Mouse (Mus musculus) embryonic facial prominence, embryonic 10.5 days (tissue): Measurements from ENCODE around the gene Mybbp1a. TPM values are rescaled to one million over a fixed set of nuclear protein-coding genes. Genes with fewer than 3 reads are reported as not detected.

Experiments
- DNase-seq: peaks from one replicate; pipeline ENCODE4 v3.0.0-alpha.2; 2017; ENCODE audit warnings: low spot score
- H3K27ac ChIP-seq: fragments of 300-500 bp; sonication (generic); replicated peaks from 2 replicates; pipeline ENCODE4 v1.5.1; 2016; ENCODE audit warnings: mild to moderate bottlenecking
- H3K27me3 ChIP-seq: fragments of 300-500 bp; sonication (generic); replicated peaks from 2 replicates; pipeline ENCODE4 v1.6.1; 2016; ENCODE audit warnings: low read depth, mild to moderate bottlenecking; ENCODE audit not compliant: poor library complexity, severe bottlenecking
- H3K36me3 ChIP-seq: fragments of 300-500 bp; sonication (generic); replicated peaks from 2 replicates; pipeline ENCODE4 v1.6.1; 2016; ENCODE audit warnings: mild to moderate bottlenecking, moderate library complexity
- H3K4me1 ChIP-seq: fragments of 300-500 bp; sonication (generic); 2 replicates; pipeline ENCODE4 v1.6.1; 2016
- H3K4me3 ChIP-seq: fragments of 300-500 bp; sonication (generic); 2 replicates; pipeline ENCODE4 v1.5.1; 2016; ENCODE audit warnings: mild to moderate bottlenecking, moderate library complexity
- H3K9me3 ChIP-seq: fragments of 300-500 bp; sonication (generic); 2 replicates; pipeline ENCODE4 v1.6.1; 2016; ENCODE audit warnings: mild to moderate bottlenecking
- WGBS: fragments of 180-500 bp; shearing (Covaris S2); methylation state at CpG from one replicate; pipeline ENCODE4 v1.1.7; 2016; 5-methylcytosine and 5-hydroxymethylcytosine counted together
- polyA plus RNA-seq: library from polyadenylated mRNA; unstranded; fragments of >200 nt; fragmentation: Nextera tagmentation; extraction: Ambion mirVana; gene quantifications from 2 replicates; pipeline ENCODE4 v1.2.1, GENCODE M21; 2016

Gene Mybbp1a
- polyA plus RNA-seq, 1 experiment from 2014 or later, result 257 TPM

DNA sequence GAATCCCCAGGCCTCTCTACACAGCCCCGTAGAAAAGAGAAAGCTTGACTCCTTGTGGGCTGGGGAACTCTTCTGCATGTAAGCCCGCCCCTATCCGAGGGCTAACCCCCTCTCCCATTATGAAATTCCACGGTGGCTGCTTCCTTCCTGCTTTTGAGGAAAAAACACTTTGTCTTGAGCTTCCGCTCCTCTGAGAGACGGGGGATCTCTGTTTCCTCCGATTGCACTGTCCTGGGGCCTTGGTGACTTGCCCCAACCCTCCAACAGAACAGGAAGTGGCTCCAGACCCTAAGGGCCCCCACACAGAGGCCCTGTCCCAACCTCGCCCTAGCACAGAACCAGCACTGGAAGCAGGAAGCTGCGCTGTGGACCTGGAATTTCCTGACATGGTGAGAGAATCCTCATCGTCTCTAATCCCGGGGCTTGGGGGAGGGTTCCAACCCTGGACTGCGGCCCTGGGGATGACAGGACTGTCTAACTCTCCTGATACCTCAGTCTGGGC, 16.9 kb downstream of the Mybbp1a start:
- Histone ChIP-seq H3K27ac (peak overlapping the region; percentile 52), H3K36me3 (peaks cover 9% of the 10 kb centered on the region), H3K4me1 (peaks cover 57% of the 10 kb centered on the region), H3K4me3 (no peak overlapping the region), H3K27me3 (no peaks in the 10 kb centered on the region), H3K9me3 (no peaks in the 10 kb centered on the region)
- 53% methylated on average over 12 of the region's 12 CpGs for WGBS
- no peak for DNase-seq

GRCm38 (mm10) chr11:72458502-72458901, 17.3 kb downstream of the Mybbp1a start:
- Histone ChIP-seq H3K4me1 (peaks cover 53% of the 10 kb centered on the region), H3K27me3 (no peaks in the 10 kb centered on the region), H3K27ac (peak overlapping the region; percentile 52), H3K4me3 (no peak overlapping the region), H3K36me3 (peaks cover 5% of the 10 kb centered on the region; the same call in 1 of the 2 replicates), H3K9me3 (no peaks in the 10 kb centered on the region)
- DNase-seq, result no peak
- WGBS, result 79% methylated on average over 3 of the region's 3 CpGs

DNA sequence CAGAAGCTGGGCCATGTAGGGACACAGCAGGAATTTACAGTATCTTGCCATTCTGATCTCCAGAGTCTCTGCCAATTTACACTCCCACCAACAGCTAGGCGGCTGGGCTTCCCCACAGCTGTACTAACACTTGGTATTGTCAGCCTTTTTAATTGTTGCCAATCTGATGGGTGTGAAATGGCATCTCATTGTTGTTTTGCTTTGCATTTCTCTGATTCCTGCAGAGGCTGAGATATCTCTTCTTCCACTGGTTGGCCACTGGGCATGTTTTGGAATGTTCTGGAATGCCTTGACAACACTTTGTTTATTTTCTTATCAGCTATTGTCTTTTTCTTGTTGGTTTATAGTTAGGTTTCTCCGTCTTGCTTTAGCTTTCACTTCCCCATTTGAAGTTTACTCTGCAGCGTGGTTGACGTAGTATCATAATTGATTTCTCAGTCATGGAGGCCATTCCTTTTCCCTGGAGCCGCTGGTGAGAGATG, 20.4 kb downstream of the Mybbp1a start:
- Histone ChIP-seq H3K4me3 (no peak overlapping the region), H3K27me3 (no peaks in the 10 kb centered on the region), H3K36me3 (no peaks in the 10 kb centered on the region), H3K9me3 (no peaks in the 10 kb centered on the region), H3K27ac (no peak overlapping the region), H3K4me1 (peaks cover 56% of the 10 kb centered on the region)
- 51% methylated on average over 5 of the region's 5 CpGs for WGBS
- no peak for DNase-seq

DNA sequence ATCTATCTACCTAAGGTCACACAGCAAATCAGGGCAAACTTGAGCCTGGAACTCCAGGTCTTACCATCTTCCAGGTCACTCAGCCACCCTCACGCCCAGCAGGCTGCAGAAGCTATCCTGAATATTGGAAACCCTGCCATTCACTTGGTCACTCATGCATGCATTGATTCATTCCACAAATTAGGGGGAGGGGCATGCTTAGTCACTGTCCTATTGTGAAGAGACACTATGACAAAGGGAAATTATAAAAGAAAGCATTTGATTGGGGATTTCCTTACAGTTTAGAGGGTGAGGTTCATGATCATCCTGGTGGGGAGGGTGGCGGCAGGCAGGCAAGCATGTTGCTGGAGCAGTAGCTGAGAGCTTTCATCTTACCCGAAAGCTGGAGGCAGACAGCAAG, 23.7 kb downstream of the Mybbp1a start:
- H3K27ac ChIP-seq, result no peak overlapping the region
- H3K36me3 ChIP-seq, result no peaks in the 10 kb centered on the region
- H3K9me3 ChIP-seq, result no peaks in the 10 kb centered on the region
- peaks cover 66% of the 10 kb centered on the region for H3K4me1 ChIP-seq
- DNase-seq, result no peak
- H3K4me3 ChIP-seq, result no peak overlapping the region
- 71% methylated on average over 3 of the region's 3 CpGs for whole genome bisulfite sequencing
- H3K27me3 ChIP-seq, result no peaks in the 10 kb centered on the region

DNA sequence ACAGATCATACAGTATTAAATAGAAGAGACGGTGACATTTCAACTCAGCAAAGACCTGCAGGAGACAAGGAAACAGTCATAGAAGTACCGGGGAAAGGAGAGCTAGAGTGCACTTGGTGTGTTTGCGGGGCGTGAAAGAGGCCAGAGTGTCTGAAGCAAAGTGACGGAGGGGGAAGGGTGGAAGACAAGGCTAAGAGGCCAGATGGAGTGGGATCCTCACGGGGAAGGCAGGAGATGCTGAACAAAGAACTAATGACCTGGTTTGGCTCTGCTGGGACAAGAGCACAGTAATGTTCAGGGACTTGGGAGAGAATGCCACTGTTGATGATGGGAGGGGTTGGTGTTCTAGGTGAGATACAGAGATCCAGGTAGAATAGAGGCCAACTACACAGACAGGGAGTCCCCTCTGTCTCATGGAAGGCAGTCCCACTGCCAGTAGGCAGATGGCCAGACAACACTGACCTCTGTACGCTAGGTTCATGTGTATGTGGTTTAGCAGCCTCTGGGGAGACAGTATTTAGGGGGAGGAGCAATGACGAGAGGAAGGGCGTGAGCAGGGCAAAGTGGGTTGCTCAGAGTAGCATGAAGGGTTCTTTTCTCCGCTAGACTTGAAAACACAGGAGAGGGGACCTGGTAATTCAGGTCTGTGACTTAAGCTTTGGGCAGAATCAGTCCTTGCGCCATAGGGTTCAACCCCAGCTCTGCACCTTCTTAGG, 25.0 kb downstream of the Mybbp1a start:
- Histone ChIP-seq H3K27ac (peak overlapping the region; percentile 67), H3K36me3 (no peaks in the 10 kb centered on the region), H3K27me3 (no peaks in the 10 kb centered on the region), H3K9me3 (no peaks in the 10 kb centered on the region), H3K4me3 (no peak overlapping the region), H3K4me1 (peaks cover 72% of the 10 kb centered on the region)
- 60% methylated on average over 11 of the region's 11 CpGs for WGBS
- DNase-seq, result no peak

GRCm38 (mm10) chr11:72466694-72467507, 25.7 kb downstream of the Mybbp1a start:
- Histone ChIP-seq H3K27ac (peak overlapping the region; percentile 67), H3K27me3 (no peaks in the 10 kb centered on the region), H3K4me3 (no peak overlapping the region), H3K9me3 (no peaks in the 10 kb centered on the region), H3K36me3 (no peaks in the 10 kb centered on the region), H3K4me1 (peaks cover 67% of the 10 kb centered on the region)
- DNase-seq, result peak; percentile 44
- WGBS, result 45% methylated on average over 11 of the region's 11 CpGs

- Histone ChIP-seq H3K4me3 (no peak overlapping the region), H3K9me3 (no peaks in the 10 kb centered on the region), H3K4me1 (peaks cover 70% of the 10 kb centered on the region), H3K36me3 (no peaks in the 10 kb centered on the region), H3K27ac (peak overlapping the region; percentile 70), H3K27me3 (no peaks in the 10 kb centered on the region)
- DNase-seq, result no peak
- 79% methylated on average over 5 of the region's 5 CpGs for WGBS
Measured at GRCm38 (mm10) chr11:72468525-72468924, 27.4 kb downstream of the Mybbp1a start.

DNA sequence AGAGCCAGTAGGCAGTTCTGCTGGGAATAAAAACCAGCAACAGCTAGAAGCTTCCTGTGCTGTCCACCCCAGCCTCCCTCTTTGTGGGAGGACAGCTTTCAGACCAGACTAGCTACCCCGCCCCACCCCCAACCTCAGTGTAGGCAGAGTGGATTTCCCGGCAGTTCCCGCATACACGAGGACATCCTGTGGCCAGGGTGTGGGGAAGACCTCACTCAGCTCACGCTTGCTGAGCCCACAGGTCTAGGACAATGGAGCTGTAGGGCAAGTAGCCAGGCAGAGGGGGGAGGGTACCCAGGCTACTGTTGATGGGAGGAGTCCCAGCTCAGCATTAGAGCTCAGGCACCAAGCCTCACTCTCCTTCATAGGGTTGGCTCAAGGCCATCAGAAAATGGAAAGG, 28.1 kb downstream of the Mybbp1a start:
- H3K4me1 ChIP-seq, result peaks cover 75% of the 10 kb centered on the region
- WGBS, result 32% methylated on average over 5 of the region's 5 CpGs

GRCm38 (mm10) chr11:72470004-72470403, 28.8 kb downstream of the Mybbp1a start:
- Histone ChIP-seq H3K27me3 (no peaks in the 10 kb centered on the region), H3K36me3 (no peaks in the 10 kb centered on the region), H3K4me3 (no peak overlapping the region), H3K27ac (peak overlapping the region; percentile 44), H3K9me3 (no peaks in the 10 kb centered on the region), H3K4me1 (peaks cover 75% of the 10 kb centered on the region)
- DNase-seq, result no peak
- WGBS, result 75% methylated on average over 4 of the region's 4 CpGs

More for the DNA sequence above, 28.1 kb downstream of the Mybbp1a start:
- Histone ChIP-seq H3K9me3 (no peaks in the 10 kb centered on the region), H3K4me3 (no peak overlapping the region), H3K27me3 (no peaks in the 10 kb centered on the region), H3K36me3 (no peaks in the 10 kb centered on the region), H3K27ac (peak overlapping the region; percentile 70; the same call in 1 of the 2 replicates)
- peak; percentile 45 for DNase-seq

DNA sequence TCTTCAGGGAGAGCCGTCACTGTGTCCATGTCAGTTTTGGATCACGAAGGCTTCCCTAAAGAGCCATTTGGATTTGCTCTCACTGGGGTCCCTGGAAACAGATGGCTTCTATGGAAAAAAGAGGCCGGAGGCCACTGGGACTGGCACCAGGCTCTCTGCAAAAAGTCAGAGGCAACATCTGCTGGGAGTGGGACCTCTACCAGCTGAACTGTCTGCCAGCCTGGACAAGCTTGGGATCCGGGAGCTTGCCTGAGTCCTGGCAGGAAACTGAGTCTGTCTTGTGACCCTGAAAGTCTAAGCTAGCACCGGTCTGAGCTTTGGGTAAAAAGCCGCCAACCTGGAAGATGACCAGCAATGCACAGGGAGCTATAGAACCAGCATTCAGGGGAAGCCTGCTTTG, 30.2 kb downstream of the Mybbp1a start:
- no peaks in the 10 kb centered on the region for H3K27me3 ChIP-seq
- H3K4me1 ChIP-seq, result peaks cover 76% of the 10 kb centered on the region
- 87% methylated on average over 6 of the region's 6 CpGs for WGBS
- no peak overlapping the region; the same call in 1 of the 2 replicates for H3K27ac ChIP-seq
- DNase-seq, result no peak
- no peak overlapping the region for H3K4me3 ChIP-seq
- no peaks in the 10 kb centered on the region for H3K36me3 ChIP-seq
- H3K9me3 ChIP-seq, result no peaks in the 10 kb centered on the region

GRCm38 (mm10) chr11:72473540-72473939, 32.4 kb downstream of the Mybbp1a start:
- Histone ChIP-seq H3K27me3 (no peaks in the 10 kb centered on the region), H3K4me1 (peaks cover 74% of the 10 kb centered on the region), H3K36me3 (no peaks in the 10 kb centered on the region), H3K4me3 (no peak overlapping the region), H3K27ac (peak overlapping the region; percentile 54), H3K9me3 (no peaks in the 10 kb centered on the region)
- 85% methylated on average over 4 of the region's 4 CpGs for WGBS
- DNase-seq, result peak; percentile 44

DNA sequence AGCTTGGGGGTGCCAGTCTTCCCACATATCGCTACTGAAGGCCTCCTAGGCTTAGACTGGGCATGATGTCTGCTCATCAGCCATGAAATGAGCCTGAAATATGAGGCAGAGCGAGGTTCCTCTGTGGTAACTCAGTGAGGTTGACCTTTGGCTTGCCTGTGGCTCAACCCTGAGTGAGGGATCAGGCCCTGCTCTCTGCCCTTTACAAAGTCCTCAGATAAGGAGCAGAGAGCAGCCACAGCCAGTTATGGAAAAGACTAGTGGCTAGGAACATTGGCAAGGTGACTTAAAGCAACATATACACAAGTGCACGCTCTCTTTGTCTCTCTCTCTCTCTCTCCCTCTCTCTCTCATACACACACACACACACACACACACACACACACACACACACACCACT, 33.8 kb downstream of the Mybbp1a start:
- H3K9me3 ChIP-seq, result no peaks in the 10 kb centered on the region
- H3K4me1 ChIP-seq, result peaks cover 68% of the 10 kb centered on the region
- no peaks in the 10 kb centered on the region for H3K27me3 ChIP-seq
- no peaks in the 10 kb centered on the region for H3K36me3 ChIP-seq
- DNase-seq, result no peak
- 75% methylated on average over 3 of the region's 3 CpGs for WGBS
- H3K4me3 ChIP-seq, result no peak overlapping the region
- peak overlapping the region; percentile 52 for H3K27ac ChIP-seq
